Mouse (Mus musculus) stomach, postnatal 0 days (tissue): Measurements from ENCODE around the gene Gmds. TPM values are rescaled to one million over a fixed set of nuclear protein-coding genes. Genes with fewer than 3 reads are reported as not detected.

Source experiments
- ATAC-seq: fragments of 200-750 bp; cut with Nextera tagmentation; 2 replicates; pipeline ENCODE4 v1.8.0; 2017; ENCODE audit not compliant: low FRiP score, low TSS enrichment
- DNase-seq: peaks from one replicate; pipeline ENCODE4 v3.0.0-alpha.2; 2016; ENCODE audit warnings: low spot score
- H3K27ac ChIP-seq: fragments of 300-500 bp; sonication (generic); replicated peaks from 2 replicates; pipeline ENCODE4 v1.5.1; 2014; ENCODE audit warnings: mild to moderate bottlenecking, control low read depth
- H3K27me3 ChIP-seq: fragments of 300-500 bp; sonication (generic); 2 replicates; pipeline ENCODE4 v1.6.1; 2014; ENCODE audit warnings: low read length; ENCODE audit not compliant: control insufficient read depth, insufficient read depth
- H3K36me3 ChIP-seq: fragments of 300-500 bp; sonication (generic); 2 replicates; pipeline ENCODE4 v1.6.1; 2014; ENCODE audit warnings: low read length, mixed read lengths; ENCODE audit not compliant: control insufficient read depth, insufficient read depth
- H3K4me1 ChIP-seq: fragments of 300-500 bp; sonication (generic); replicated peaks from 2 replicates; pipeline ENCODE4 v1.6.1; 2014; ENCODE audit warnings: antibody characterized with exemption; ENCODE audit not compliant: control insufficient read depth, insufficient read depth
- H3K4me2 ChIP-seq: fragments of 300-500 bp; sonication (generic); replicated peaks from 2 replicates; pipeline ENCODE4 v1.6.1; 2014; ENCODE audit warnings: low read depth, mild to moderate bottlenecking, control low read depth, moderate library complexity
- H3K4me3 ChIP-seq: fragments of 300-500 bp; sonication (generic); 2 replicates; pipeline ENCODE4 v1.5.1; 2014; ENCODE audit warnings: low read depth, low read length, control low read depth
- H3K9ac ChIP-seq: fragments of 300-500 bp; sonication (generic); 2 replicates; pipeline ENCODE4 v1.6.1; 2014; ENCODE audit warnings: mild to moderate bottlenecking, low read length, control low read depth, mixed read lengths
- H3K9me3 ChIP-seq: fragments of 300-500 bp; sonication (generic); 2 replicates; pipeline ENCODE4 v1.6.1; 2016; ENCODE audit warnings: low read length; ENCODE audit not compliant: control insufficient read depth
- CTCF ChIP-seq: IDR thresholded peaks from 2 replicates; pipeline ENCODE4 v1.5.1; 2016; ENCODE audit warnings: antibody characterized with exemption, low read depth, mild to moderate bottlenecking, moderate library complexity
- EP300 ChIP-seq: optimal IDR thresholded peaks from 2 replicates; pipeline ENCODE3; 2016; ENCODE audit warnings: antibody characterized with exemption
- WGBS: fragments of 180-500 bp; shearing (Covaris S2); extraction: QIAGEN DNeasy Blood & Tissue Kit; methylation state at CpG from one replicate; pipeline ENCODE4 v1.1.7; 2014; 5-methylcytosine and 5-hydroxymethylcytosine counted together
- polyA plus RNA-seq: library from polyadenylated mRNA; unstranded; fragments of >200 nt; fragmentation: Nextera tagmentation; extraction: Ambion mirVana; gene quantifications from 2 replicates; pipeline ENCODE4 v1.2.1, GENCODE M21; 2015

Gmds gene
- polyA plus RNA-seq, 1 experiment from 2014 or later, result 102 TPM

DNA sequence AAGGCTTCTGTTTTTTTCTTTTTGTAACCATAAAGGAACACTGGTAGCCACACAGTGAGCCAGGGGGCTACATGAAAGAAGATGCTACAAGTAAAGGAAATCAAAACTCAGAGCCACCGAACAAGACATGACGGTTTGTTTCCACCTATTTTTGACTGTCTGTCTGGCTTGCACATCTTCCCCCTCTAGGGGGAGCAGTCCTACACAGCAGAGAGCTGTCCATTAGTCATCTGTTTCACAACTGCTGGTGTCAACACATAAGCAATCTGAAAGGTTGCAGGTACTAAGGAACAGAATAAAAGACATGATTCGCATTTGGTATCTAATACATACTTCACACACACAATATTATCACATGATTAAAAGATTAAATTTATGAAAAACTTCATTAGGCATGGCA, 25.9 kb downstream of the Gmds start:
- peak; percentile 87 for TF ChIP-seq CTCF
- TF ChIP-seq EP300, result no peak
- peak; percentile 63 for ATAC-seq
- no peaks in the 10 kb centered on the region for H3K4me1 ChIP-seq
- no peak overlapping the region for H3K4me2 ChIP-seq
- no peaks in the 10 kb centered on the region for H3K36me3 ChIP-seq
- H3K27ac ChIP-seq, result no peak overlapping the region
- 63% methylated on average over 3 of the region's 3 CpGs for WGBS
- no peak overlapping the region for H3K4me3 ChIP-seq
- no peaks in the 10 kb centered on the region for H3K9me3 ChIP-seq
- DNase-seq, result peak; percentile 47
- H3K27me3 ChIP-seq, result no peaks in the 10 kb centered on the region
- H3K9ac ChIP-seq, result no peak overlapping the region

DNA sequence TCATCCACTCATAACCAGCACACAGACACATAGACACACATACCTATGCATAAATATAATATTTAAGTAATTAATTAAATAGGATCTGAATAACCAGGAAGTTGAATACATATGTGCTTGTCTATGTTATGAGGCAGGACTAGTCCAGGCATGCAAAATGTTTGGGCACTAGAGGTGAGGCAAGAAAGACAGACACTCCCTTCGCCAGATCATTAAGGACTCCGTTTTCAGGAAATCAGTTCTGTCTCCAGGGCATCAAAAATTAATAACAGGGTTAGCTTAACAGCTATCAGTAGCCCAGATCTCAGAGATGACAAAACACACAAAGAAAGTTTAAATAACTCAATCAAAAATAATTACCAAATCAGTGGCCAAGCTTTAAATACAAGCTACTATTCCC, 27.1 kb downstream of the Gmds start:
- WGBS, result 54% methylated on average over 2 of the region's 2 CpGs
- no peak overlapping the region for H3K4me2 ChIP-seq
- ATAC-seq, result no peak

DNA sequence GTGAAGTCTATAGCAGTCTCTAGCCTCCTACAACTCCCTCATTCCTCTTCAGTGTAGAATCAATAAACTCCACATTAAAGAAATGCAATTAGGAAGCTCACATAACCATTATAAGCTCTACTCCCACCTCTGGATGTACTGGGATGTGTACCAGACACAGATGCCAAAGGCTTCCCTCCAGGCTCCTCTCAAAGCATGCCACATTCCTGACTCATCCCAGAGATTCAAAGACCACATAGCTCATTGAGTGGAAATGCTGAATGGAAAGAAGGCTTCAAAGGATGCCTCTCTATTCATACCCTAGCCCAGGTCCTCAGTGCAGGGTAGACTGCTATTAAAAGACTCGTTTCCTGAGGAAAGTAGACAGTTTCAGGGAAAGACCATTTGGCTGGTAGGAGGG, 40.1 kb downstream of the Gmds start:
- Histone ChIP-seq H3K4me1 (no peaks in the 10 kb centered on the region), H3K27me3 (no peaks in the 10 kb centered on the region), H3K27ac (no peak overlapping the region), H3K9me3 (no peaks in the 10 kb centered on the region), H3K36me3 (no peaks in the 10 kb centered on the region), H3K4me3 (no peak overlapping the region), H3K9ac (no peak overlapping the region), H3K4me2 (no peak overlapping the region)
- TF ChIP-seq EP300, result no peak
- no peak for TF ChIP-seq CTCF
- ATAC-seq (no peak), DNase-seq (no peak)
- WGBS, result 30% methylated on average over 1 of the region's 1 CpGs

More for the DNA sequence above, 27.1 kb downstream of the Gmds start:
- Histone ChIP-seq H3K36me3 (no peaks in the 10 kb centered on the region), H3K9me3 (no peaks in the 10 kb centered on the region), H3K27me3 (no peaks in the 10 kb centered on the region), H3K4me3 (no peak overlapping the region), H3K4me1 (no peaks in the 10 kb centered on the region), H3K9ac (no peak overlapping the region), H3K27ac (no peak overlapping the region)
- no peak for DNase-seq
- TF ChIP-seq CTCF (no peak), EP300 (no peak)

DNA sequence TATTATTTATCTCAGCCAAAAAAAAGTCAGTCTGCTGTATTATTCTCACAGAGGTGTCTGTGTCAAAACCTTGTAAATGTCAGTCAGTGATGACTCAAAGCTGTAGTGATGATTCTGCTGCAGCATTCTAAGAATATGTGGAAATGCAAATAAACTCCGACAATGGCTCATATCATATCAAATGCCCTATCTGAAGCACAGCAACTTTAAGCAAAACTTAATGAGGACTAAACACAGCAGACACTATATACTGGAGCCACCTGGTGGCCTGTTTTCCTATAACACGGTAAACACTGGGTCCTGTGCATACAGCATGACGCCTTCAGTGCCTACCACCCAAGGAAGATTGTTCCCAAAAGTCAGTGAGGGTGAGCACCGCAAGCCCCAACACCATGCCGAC, 41.1 kb downstream of the Gmds start:
- TF ChIP-seq CTCF (peak; percentile 77), EP300 (no peak)
- Histone ChIP-seq H3K4me1 (no peaks in the 10 kb centered on the region), H3K9ac (no peak overlapping the region), H3K4me3 (no peak overlapping the region), H3K27ac (no peak overlapping the region), H3K9me3 (no peaks in the 10 kb centered on the region), H3K36me3 (no peaks in the 10 kb centered on the region), H3K27me3 (no peaks in the 10 kb centered on the region), H3K4me2 (no peak overlapping the region)
- DNase-seq, result peak; percentile 34
- no peak for ATAC-seq
- WGBS, result 49% methylated on average over 5 of the region's 5 CpGs

DNA sequence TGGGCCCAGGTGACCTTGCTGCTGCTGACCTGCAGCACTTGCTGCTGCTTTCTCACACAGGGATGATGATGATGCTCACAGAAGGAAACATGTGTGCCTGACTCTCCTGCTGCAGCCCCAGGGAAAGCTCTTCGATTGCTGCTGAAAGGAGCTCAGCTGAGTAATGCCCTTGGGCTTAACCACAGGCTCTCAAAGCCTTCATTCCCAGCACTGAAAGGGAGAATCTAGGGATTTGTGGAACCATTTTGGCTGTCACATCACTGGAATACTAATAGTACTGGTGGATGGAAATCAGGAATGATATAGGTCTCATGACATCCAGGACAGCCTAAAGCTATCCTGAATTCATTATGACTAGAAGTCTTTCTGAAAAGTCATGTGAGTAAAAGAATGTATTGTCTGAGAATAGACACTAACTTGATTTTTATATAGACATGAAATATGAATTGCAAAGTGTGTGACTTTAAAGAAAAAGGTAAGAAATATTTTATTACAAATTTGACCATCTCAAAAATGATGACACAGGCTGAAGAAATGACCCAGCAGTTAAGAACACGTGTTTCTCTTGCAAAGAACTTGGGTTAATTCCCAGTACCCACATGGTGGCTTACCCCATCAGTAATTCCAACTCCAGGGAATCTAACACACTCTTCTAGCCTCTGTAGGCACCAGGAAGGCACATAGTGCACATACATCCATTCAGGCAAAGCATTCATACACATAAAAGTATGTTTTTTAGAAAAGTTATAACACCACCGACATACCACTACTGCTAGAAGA, 43.9 kb downstream of the Gmds start:
- Histone ChIP-seq H3K36me3 (no peaks in the 10 kb centered on the region), H3K4me2 (no peak overlapping the region), H3K27ac (no peak overlapping the region), H3K27me3 (no peaks in the 10 kb centered on the region), H3K4me3 (no peak overlapping the region), H3K9ac (no peak overlapping the region), H3K4me1 (no peaks in the 10 kb centered on the region), H3K9me3 (no peaks in the 10 kb centered on the region)
- ATAC-seq (no peak), DNase-seq (no peak)
- 71% methylated on average over 3 of the region's 3 CpGs for WGBS
- TF ChIP-seq CTCF, result no peak
- TF ChIP-seq EP300, result no peak

DNA sequence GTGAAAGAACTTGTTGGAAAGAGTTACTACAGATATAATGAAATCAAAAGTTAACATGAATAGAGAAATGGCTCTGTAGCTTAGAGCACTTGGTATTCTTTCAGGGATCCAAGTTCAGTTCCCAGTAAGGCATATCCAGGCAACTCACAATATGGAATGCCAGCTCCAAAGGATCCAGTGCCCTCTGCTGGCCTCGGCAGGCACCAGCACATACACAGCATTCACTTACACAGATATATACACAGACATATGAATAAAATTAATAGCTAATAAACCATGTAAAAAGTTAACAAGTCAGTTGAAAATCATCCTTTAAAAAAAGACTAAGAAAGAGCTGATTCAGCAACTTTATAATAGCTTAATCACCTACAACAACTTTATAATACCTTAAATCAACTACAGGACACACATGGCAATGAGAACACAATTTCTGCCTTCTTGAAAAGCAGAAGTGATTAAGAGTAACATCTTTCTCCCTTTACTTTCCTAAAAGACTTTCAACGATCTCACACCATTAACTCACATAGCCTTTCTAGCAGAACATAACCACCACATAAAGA, 65.5 kb downstream of the Gmds start:
- TF ChIP-seq EP300 (no peak), CTCF (peak; percentile 32; the same call in 1 of the 2 replicates)
- no peaks in the 10 kb centered on the region for H3K36me3 ChIP-seq

More for the DNA sequence above, 65.5 kb downstream of the Gmds start:
- 97% methylated on average over 2 of the region's 2 CpGs for WGBS
- Histone ChIP-seq H3K9me3 (no peaks in the 10 kb centered on the region), H3K4me2 (no peak overlapping the region), H3K27ac (no peak overlapping the region), H3K4me3 (no peak overlapping the region), H3K4me1 (no peaks in the 10 kb centered on the region), H3K27me3 (no peaks in the 10 kb centered on the region), H3K9ac (no peak overlapping the region)
- no peak for ATAC-seq
- no peak for DNase-seq
